Mouse (Mus musculus): ENCODE measurements around the gene Hydin.

- no peak for TF ChIP-seq CTCF (IDR thresholded peaks at IDR 0.05; ENCODE audit: low read depth, low read length)
- no peak for TF ChIP-seq GATA2 (IDR thresholded peaks at IDR 0.05; ENCODE audit: borderline replicate concordance, low read depth, low read length)
- no peak for TF ChIP-seq GATA1 (IDR thresholded peaks at IDR 0.05; ENCODE audit: borderline replicate concordance, low read length)
- no peak for TF ChIP-seq POLR2AphosphoS5 (IDR thresholded peaks at IDR 0.05; ENCODE audit: insufficient replicate concordance, low read depth, low read length)
Observed at GRCm38 (mm10) chr8:110645340-110645739, 378.6 kb downstream of the Hydin start.
